Mouse (Mus musculus): ENCODE results near the gene Tectb. TPM values are rescaled to one million over a fixed set of nuclear protein-coding genes. Genes with fewer than 3 reads are reported as not detected.
"Not testable (repeated sequence)": the region's sequence is repeated elsewhere in the genome, so short reads cannot be mapped to it uniquely, and the experiment has no call there.

The Tectb gene
- polyA plus RNA-seq, 1 experiment: not detected

DNA sequence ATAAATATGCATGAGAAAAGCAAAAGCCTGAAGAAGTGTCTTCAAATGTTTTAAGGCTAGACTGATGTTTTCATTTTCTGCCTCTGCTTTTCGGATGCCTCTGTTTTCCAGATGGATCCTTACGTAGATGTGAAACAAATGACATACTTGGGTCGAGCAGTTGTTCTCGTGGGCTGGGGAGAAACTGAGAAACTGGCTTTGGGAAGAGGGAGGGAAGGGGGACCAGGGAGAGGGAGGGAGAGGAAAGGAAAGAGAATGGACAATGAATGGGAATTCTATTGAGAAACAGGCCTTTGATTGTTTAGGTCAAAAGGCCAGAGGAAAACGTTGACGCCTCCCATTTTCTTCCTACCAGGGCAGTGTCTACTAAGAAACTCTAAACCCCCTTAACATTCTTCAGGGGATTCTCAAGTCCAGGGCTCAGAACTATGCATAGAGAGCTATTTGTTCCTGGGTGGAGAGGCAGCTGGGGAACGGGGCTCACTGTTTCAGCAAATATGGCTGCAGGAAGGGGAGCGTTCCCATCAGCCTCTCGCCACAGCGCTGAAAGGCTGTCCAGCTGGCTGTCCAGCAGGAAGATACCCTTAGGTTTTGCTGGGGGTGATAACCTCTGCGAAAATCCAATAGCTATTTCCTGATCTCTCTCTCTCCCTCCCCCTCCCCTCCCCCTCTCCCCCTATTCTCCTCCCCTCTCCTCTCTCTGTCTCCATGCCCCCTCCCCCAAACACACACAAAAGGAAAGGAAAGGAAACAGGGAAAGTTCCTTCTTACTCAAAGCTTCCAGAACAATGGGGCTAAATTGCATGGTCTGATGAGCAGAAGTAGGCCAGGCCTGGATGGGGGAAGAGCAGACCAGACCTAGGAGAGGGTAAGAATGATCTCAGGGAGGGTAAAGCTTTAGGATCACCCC is 36.9 kb upstream of the Tectb start:
- H3K4me1 ChIP-seq (ENCODE audit: control insufficient read depth, insufficient read depth, low read length): no peaks in the 10 kb centered on the region
- H3K27ac ChIP-seq (ENCODE audit: insufficient read depth, low read length): no peak overlapping the region
- H3K4me3 ChIP-seq (ENCODE audit: insufficient read depth, low read length): no peak overlapping the region
- TF ChIP-seq CTCF (IDR thresholded peaks at IDR 0.05; ENCODE audit: borderline replicate concordance, insufficient read depth, low read length) (no peak), POLR2A (IDR thresholded peaks at IDR 0.05; ENCODE audit: low read depth, low read length) (no peak)

- H3K4me1 ChIP-seq (ENCODE audit: control insufficient read depth, insufficient read depth, low read length): no peaks in the 10 kb centered on the region
- TF ChIP-seq CTCF (IDR thresholded peaks at IDR 0.05; ENCODE audit: borderline replicate concordance, insufficient read depth, low read length) (no peak), POLR2A (IDR thresholded peaks at IDR 0.05; ENCODE audit: low read depth, low read length) (no peak)
- no peak overlapping the region for H3K27ac ChIP-seq (ENCODE audit: insufficient read depth, low read length)
- H3K4me3 ChIP-seq (ENCODE audit: insufficient read depth, low read length): no peak overlapping the region
These were observed 35.8 kb upstream of the Tectb start for GRCm38 (mm10) chr19:55144691-55145090.

DNA sequence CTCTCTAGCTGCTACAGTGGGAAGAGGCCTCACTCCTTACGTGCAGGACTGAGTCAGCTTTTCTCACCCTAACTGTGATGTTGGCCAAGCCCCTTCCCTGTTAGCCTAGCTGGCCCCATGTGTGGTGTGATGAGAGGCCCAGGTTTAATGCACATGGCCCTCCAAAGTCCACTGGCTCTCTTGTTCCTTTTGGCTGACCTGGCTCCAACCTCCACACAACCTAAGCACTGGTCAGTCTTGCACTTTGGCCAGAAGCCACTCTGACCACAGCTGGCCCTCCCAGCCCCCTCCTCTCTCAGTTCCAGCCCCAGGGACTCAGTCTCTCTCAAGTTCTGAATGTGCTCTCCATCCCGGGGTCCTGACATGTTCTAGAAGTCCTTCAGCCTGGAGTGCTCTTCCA is 35.4 kb upstream of the Tectb start:
- Histone ChIP-seq H3K4me1 (ENCODE audit: control insufficient read depth, insufficient read depth, low read length) (no peaks in the 10 kb centered on the region), H3K27ac (ENCODE audit: insufficient read depth, low read length) (no peak overlapping the region), H3K4me3 (ENCODE audit: insufficient read depth, low read length) (no peak overlapping the region)
- TF ChIP-seq CTCF (IDR thresholded peaks at IDR 0.05; ENCODE audit: borderline replicate concordance, insufficient read depth, low read length) (no peak), POLR2A (IDR thresholded peaks at IDR 0.05; ENCODE audit: low read depth, low read length) (no peak)

GRCm38 (mm10) chr19:55147568-55147967 is 33.0 kb upstream of the Tectb start:
- TF ChIP-seq POLR2A (IDR thresholded peaks at IDR 0.05; ENCODE audit: low read depth, low read length): no peak
- TF ChIP-seq CTCF (IDR thresholded peaks at IDR 0.05; ENCODE audit: borderline replicate concordance, insufficient read depth, low read length): no peak
- no peaks in the 10 kb centered on the region for H3K4me1 ChIP-seq (ENCODE audit: control insufficient read depth, insufficient read depth, low read length)
- H3K27ac ChIP-seq (ENCODE audit: insufficient read depth, low read length): no peak overlapping the region
- no peak overlapping the region for H3K4me3 ChIP-seq (ENCODE audit: insufficient read depth, low read length)

- no peak overlapping the region for H3K4me3 ChIP-seq (ENCODE audit: insufficient read depth, low read length)
- no peak overlapping the region for H3K27ac ChIP-seq (ENCODE audit: insufficient read depth, low read length)
- no peak for TF ChIP-seq POLR2A (IDR thresholded peaks at IDR 0.05; ENCODE audit: low read depth, low read length)
- no peak for TF ChIP-seq CTCF (IDR thresholded peaks at IDR 0.05; ENCODE audit: borderline replicate concordance, insufficient read depth, low read length)
- H3K4me1 ChIP-seq (ENCODE audit: control insufficient read depth, insufficient read depth, low read length): no peaks in the 10 kb centered on the region
These were observed 32.4 kb upstream of the Tectb start for GRCm38 (mm10) chr19:55148109-55148508.

DNA sequence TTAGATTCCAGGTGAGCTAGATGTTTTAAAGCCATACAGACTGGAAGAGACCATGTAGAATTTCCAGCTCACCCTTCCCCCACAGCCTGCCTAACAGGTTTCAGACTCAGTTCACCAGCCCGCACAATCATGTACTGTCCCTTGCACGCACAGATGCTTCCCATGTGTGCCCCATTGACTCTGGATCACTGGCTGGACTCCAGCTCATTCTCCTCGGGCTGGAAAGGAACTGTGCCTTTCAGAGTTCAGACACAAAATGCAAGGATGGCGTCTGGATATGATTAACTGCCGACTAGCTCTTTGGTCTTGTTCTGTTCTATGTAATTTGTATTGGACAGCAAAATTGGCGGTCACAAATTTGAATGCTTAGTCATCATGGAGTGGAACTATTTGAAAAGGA is 30.9 kb upstream of the Tectb start:
- Histone ChIP-seq H3K27ac (ENCODE audit: insufficient read depth, low read length) (no peak overlapping the region), H3K4me3 (ENCODE audit: insufficient read depth, low read length) (no peak overlapping the region), H3K4me1 (ENCODE audit: control insufficient read depth, insufficient read depth, low read length) (no peaks in the 10 kb centered on the region)
- TF ChIP-seq CTCF (IDR thresholded peaks at IDR 0.05; ENCODE audit: borderline replicate concordance, insufficient read depth, low read length) (no peak), POLR2A (IDR thresholded peaks at IDR 0.05; ENCODE audit: low read depth, low read length) (no peak)

GRCm38 (mm10) chr19:55152274-55152673 is 28.3 kb upstream of the Tectb start:
- not testable (repeated sequence) for H3K4me1 ChIP-seq (ENCODE audit: control insufficient read depth, insufficient read depth, low read length); H3K4me3 ChIP-seq (ENCODE audit: insufficient read depth, low read length); H3K27ac ChIP-seq (ENCODE audit: insufficient read depth, low read length)

DNA sequence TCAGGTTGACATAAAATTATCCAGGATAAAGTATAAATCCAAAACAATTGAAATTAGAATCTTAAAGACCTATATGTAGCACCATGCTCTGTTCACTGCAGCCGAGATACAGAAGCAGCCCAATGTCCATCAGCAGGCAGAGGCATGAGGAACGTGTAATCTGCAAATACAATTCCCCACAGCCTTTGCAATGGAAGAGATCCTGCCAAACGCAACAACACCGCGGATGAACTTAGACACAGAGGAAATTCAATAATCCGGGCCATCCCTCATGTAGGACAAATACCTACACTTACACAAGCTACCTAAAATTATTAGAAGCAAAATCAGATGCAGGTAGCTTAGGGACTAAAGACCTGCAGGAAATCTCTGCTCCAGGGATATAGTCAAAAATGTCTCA is 27.6 kb upstream of the Tectb start:
- TF ChIP-seq CTCF (IDR thresholded peaks at IDR 0.05; ENCODE audit: borderline replicate concordance, insufficient read depth, low read length) (no peak), POLR2A (IDR thresholded peaks at IDR 0.05; ENCODE audit: low read depth, low read length) (no peak)
- Histone ChIP-seq H3K27ac (ENCODE audit: insufficient read depth, low read length) (no peak overlapping the region), H3K4me1 (ENCODE audit: control insufficient read depth, insufficient read depth, low read length) (no peaks in the 10 kb centered on the region), H3K4me3 (ENCODE audit: insufficient read depth, low read length) (no peak overlapping the region)

- TF ChIP-seq CTCF (IDR thresholded peaks at IDR 0.05; ENCODE audit: borderline replicate concordance, insufficient read depth, low read length) (no peak), POLR2A (IDR thresholded peaks at IDR 0.05; ENCODE audit: low read depth, low read length) (no peak)
- Histone ChIP-seq H3K4me1 (ENCODE audit: control insufficient read depth, insufficient read depth, low read length) (no peaks in the 10 kb centered on the region), H3K4me3 (ENCODE audit: insufficient read depth, low read length) (no peak overlapping the region), H3K27ac (ENCODE audit: insufficient read depth, low read length) (no peak overlapping the region)
These were observed 23.5 kb upstream of the Tectb start for GRCm38 (mm10) chr19:55157029-55157428.

GRCm38 (mm10) chr19:55158606-55159005 is 21.9 kb upstream of the Tectb start:
- no peak overlapping the region for H3K4me3 ChIP-seq (ENCODE audit: insufficient read depth, low read length)
- no peak overlapping the region for H3K27ac ChIP-seq (ENCODE audit: insufficient read depth, low read length)
- no peak for TF ChIP-seq CTCF (IDR thresholded peaks at IDR 0.05; ENCODE audit: borderline replicate concordance, insufficient read depth, low read length)
- no peaks in the 10 kb centered on the region for H3K4me1 ChIP-seq (ENCODE audit: control insufficient read depth, insufficient read depth, low read length)

Measured in embryonic fibroblast, embryonic 13.5 days (primary cell).